Mouse (Mus musculus) frontal cortex, postnatal 14 days (tissue): ENCODE results near the gene Ppp1r16b.
A peak's percentile ranks its signal among the peaks of the same experiment; 100 is the strongest.

Experiments used
- DNase-seq, 2 experiments: peaks; one replicate each; pipeline ENCODE4 v3.0.0; 2022; ENCODE audit warnings: low spot score in 2 of 2

The Ppp1r16b gene

DNA sequence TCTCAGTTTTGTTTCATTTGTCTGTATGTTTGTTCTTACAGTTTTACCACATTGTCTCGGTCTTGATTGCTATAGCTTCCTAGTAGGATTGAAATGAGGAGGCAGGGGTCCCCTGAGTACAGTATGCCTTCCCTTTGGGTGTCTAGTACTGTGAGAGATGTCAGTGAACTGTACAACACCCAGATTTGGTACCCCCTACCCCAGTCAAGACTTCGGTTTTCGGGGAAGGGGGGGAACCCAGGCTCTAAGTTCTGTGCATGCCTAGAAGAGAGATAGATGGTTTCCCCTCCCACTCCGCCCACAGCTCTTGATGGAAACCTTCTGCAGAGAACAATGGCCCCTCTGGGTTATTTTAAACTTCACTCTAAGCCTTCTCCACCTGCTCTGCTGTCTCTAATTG is at the start of gene Ppp1r16b:
Ppp1r16b (plus strand) TSS at position 301 of the 400 bp plus-strand sequence.
- no peak for DNase-seq

DNA sequence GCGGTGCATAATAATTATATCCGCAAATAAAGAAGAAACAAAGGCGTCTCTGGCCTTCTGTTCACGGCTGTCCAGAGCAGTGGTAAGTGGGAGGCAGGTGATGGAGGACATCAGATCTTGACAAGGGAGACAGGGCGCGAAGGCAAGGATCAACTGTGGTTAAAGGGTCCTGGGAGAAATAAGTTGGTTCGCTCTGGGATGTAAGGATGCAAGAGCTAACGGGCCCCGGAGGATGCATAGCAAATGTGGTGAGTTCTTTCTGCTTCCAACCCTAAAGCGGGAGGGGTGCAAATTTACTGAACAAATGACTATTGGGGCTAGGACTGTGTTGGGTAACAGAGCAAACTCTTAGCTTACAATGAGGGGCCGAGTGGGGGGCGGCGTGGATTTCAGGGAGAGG is 49.5 kb upstream of the Ppp1r16b start:
- DNase-seq = no peak

DNA sequence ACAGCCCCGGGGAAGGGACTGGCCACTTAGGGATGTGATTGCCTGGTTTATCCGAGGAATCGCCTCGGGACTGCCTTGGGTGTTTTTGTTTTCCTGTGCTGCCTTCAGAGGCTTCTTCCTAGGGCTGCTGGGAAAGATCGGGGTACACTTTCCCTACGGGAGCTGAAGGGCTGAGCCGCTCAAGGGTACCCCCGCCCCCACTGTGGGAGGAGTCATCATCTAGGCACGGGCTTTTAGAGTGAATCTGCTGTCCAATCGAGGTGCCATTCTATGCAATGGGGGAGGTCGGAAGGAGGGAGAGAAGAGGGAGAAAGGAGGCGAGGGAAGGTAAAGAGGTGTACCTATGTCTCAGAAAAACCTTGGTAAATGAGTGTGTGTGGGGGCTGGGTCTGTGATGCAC is 48.9 kb upstream of the Ppp1r16b start:
- DNase-seq = no peak

- DNase-seq = no peak
Observed at GRCm38 (mm10) chr2:158616790-158617189, 48.4 kb upstream of the Ppp1r16b start.

DNA sequence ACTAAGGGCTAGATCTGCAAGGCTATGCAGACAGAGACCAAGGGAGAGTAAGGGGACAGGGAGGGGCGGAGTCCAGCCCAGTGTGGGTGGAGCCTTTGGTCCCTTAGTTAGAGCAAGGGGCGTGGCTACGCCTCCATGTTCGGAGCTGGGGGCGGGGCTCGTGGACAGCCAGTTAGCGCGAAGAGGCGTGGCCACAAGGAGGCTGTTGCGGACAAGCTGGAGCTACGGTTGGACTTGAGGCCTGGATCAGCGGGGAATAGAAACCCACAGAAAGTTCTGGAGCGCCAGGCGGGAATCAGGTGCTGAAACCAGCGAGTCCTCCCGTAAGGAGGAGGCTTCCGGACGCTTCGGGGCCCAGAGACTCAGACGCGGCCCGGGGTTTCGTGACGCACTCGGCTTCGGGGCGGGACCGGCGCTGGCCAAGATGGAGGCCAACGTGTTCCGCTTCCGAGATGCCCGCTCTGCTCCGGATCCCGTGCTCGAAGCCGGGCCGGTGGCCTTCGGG is 40.4 kb upstream of the Ppp1r16b start, which contains the start of gene Actr5:
Actr5 (plus strand) TSS at position 171 of the 505 bp plus-strand sequence.
- peak; percentile 85 to 88 for DNase-seq

DNA sequence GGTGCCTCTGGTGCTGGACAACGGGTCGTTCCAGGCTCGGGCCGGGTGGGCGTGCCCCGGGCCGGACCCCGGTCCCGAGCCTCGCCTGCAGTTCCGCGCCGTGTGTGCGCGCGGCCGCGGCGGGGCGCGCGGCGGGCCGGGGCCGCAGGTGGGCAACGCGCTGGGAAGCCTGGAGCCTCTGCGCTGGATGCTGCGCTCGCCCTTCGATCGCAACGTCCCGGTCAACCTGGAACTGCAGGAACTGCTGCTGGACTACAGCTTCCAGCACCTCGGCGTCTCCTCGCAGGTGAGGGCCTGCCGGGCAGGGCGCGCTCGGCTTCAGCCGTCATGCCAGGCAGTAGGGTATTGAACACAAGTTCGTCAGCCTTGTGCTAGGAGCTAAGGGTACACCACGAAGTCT is 40.0 kb upstream of the Ppp1r16b start:
- no peak for DNase-seq

DNA sequence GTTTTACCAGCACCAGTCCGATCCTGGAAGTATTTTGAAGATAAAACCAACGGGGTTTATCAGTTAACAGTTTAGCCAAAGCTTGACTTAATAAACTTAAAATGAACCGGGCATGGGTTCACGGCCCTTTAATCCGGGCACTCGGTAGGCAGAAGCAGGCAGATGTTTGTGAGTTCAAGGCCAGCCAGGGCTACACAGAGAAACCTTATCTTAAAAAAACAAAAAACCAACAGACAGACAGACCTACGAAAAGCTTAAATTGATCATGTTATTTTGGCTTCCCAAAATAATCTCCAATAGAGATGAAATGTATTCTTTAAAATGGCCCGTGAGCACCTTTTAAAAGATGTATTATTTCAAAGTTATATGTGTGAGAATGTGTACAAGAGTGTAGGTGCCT is 39.5 kb upstream of the Ppp1r16b start:
- DNase-seq = no peak

DNA sequence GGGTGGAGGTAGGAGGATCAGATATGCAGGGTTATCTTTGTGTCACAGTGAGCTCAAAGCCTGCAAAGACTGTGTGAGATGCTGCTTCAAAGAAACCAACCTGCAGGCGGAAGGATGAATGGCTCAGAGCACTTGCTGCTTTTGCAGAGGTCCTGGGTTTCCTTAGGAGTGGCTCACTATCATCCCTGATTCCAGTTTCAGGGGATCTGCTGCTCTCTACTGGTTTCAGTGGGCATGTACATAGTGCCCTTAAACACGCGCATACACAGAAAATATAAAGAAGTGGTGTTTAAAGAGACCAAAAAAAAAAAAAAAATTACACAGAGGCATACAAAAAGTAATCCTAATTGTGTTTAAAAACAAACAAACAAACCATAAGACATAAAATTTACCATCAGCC is 36.3 kb upstream of the Ppp1r16b start:
- no peak for DNase-seq

DNA sequence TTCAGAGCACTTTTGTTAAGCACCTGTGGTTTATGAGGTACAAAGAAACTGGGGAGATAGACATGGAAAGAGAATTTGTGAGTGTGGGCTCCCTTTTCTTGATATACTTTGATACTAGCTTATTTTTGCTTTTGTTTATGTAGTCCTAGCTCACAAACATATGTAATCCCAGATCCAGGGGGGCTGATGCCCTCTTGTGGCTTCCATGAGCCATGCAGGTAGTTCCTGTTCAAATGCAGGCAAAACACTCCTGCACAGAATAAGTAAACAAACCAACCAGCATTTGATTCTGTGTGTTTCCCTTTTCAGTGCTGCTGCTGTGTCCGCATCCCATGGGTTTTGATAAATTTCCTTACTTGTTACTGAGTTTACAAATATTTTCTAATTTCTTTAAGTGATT is 35.8 kb upstream of the Ppp1r16b start:
- DNase-seq = no peak

DNA sequence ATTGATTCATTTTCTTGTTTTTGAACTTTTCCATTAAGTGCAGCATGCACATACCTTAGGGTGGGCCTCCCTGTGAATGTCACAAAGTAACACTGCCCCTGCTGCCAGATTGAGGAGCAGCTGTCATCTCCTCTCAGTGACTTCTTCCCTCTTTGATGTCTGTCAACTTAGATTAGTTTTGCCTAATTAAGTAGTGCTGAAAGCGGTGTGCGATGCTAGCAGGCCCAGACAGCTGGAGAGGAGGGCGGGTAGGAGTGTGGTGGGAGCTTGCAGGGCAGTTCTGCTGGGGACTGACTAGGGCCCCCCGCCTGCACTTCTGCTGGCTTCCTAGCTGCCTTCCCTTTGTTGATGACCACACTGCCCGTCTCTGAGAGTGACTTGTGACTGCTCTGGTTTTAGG is 33.3 kb upstream of the Ppp1r16b start:
- DNase-seq = no peak

DNA sequence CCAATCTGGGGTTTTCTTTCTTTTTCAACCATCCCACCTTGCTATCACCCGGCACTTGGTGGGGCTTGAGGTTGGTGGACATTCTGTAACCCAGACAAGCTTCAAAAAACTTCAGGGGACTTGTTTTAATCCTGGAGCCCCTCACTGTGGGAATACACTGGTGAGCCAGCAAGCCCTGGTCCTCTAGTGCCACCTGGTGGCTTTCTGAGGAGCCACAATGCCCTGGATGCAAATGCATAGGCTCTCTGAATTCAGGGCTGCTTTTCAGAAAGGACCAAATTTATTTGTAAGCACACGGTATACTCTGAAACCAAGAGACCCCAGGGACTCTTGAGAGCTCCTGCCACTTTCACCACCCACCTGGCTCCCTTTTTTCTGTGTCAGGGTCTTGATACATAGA is 23.3 kb upstream of the Ppp1r16b start:
- DNase-seq = peak; percentile 43 to 63

GRCm38 (mm10) chr2:158642587-158642986 is 22.6 kb upstream of the Ppp1r16b start:
- DNase-seq = no peak

GRCm38 (mm10) chr2:158643791-158644190 is 21.4 kb upstream of the Ppp1r16b start:
- no peak for DNase-seq

DNA sequence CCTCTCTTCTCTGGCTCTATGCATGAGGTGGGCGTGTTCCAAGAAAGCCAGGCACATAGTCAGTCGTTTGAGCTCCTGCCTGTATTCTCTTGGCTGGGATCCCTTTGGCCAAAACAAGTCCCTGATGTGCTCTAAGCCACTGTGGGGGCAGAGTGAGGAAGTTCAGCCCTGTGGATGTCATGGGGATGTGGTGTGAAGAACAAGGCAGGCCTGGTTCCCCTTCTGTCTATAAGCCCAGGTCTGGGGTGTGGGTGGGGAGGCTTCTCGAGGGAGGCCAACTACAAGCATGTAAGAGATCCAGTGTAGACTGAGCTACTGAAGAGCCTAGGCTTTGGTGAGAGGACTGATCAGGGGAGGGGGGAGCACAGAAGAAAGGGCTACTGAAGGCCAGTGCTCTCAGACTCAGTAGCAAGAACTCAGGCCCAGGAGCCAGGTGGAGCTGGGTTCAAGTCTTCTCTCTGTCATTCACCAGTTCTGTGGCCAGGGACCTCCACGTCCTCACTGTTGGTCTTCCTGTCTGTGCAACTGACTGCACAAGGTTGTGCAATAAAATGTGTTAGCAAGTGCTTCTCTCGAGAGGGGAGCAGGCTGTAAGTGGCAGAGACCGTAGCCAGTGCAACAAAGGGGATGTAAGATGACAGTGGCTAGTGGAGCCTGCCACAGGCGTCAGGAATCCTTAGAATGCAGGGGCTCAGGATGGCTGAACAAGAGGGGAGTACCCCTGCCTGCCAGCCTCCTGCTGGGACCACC is 13.9 kb upstream of the Ppp1r16b start:
- DNase-seq = no peak

DNA sequence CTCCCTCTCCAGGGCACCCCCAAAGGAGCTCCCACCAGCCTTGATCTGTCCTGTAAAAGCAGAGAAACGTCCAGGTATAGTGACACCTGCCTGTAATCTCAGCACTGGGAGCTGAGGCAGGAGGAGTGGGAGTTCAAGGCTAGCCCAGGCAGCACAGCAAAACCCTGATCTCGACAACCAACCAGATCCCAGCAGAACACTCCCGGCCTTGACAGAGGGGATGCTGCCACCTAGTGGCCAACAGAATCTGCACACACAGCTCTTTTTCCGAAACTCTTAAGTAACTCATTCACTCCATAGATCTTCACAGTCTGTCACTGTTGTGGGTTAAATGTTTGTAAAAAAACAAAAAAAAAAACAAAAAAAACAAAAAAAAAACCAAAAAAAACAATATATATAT is 12.2 kb upstream of the Ppp1r16b start:
- peak; percentile 61 to 83 for DNase-seq

- no peak for DNase-seq
Observed at GRCm38 (mm10) chr2:158654717-158655116, 10.5 kb upstream of the Ppp1r16b start.

DNA sequence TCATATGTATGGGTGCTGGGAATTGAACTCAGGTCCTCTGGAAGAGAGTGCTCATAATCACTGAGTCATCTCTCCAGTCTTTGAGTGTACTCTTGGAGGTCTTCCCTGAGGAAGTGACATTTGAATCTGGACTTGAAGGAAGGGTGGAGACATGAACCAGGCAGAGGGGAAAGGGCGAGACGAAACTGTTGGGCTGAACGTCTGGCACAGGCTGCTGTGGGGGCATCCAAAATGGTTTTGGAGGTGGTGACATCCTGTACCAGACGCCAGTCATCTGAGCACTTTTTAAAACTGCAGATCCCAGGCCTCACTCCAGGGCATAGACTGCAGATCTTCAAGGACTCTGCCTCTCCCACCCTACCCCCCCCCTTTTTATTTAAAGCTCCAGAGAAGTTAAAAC is 9.4 kb upstream of the Ppp1r16b start:
- DNase-seq = no peak

- no peak for DNase-seq
Observed at GRCm38 (mm10) chr2:158658822-158659221, 6.4 kb upstream of the Ppp1r16b start.

GRCm38 (mm10) chr2:158659346-158659745 is 5.9 kb upstream of the Ppp1r16b start:
- no peak for DNase-seq

- no peak for DNase-seq
Observed at GRCm38 (mm10) chr2:158666071-158666800, 1.0 kb downstream of the Ppp1r16b start.

- DNase-seq = peak; percentile 54 to 69
Observed at GRCm38 (mm10) chr2:158667022-158667670, 1.9 kb downstream of the Ppp1r16b start.

DNA sequence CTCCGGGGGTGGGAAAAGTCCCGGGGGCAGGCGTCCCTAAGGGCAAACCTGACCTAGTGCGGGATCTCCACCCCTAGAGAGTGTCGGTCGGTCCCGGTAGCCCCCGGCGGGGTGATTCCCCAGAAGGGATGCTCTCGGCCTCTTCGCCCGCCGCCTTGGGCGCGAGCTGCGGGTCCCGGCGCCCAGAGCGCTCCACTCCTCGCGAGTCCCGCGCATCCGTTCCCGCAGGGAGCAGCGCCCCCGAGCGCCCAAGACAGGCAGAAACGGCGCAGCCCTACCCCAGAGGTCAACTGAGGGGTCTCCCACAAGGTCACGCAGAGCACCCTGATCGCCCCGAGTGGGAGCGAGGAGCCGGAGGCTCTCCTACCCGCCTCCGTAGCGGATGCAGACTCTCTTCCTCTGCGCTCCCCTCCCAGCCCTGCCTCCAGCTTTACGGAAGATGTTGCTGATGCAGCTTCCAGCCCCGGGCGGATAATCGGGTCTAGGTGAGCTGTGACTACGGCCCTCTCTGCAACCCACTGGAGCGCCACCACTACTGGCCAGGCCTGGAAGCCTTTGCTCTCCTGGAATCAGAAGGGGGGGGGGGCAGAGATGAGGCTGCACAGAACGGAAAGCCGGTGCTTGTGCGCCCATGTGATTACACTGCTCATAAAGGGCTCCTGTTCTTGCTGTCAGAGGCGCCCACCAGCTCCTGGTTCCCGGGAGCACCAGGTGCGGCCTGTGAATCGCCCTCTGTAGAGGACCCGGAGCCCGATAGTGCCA is 2.7 kb downstream of the Ppp1r16b start:
- peak; percentile 53 for DNase-seq
